Mouse (Mus musculus): Measurements from ENCODE around the gene Gm11562.

DNA sequence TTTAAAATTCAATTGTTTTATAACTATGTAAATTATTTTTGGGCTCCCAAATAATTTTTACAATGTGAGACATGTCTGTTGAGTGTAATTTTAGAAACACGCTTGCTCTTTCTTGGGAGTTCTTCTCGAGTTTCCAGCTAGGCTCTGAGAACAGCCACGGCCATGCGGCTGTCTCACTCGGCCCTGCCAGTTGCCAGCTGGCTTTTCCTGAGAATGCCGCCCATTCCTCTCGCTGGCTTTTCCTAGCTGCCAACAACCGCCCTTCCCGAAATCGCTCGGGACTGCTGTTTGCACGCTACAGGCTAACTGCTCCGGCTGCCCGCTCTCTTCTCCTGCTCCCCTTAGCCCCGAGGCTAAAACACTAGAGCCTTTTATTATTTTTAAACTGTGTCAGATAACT, 26.2 kb upstream of the Gm11562 start:
- TF ChIP-seq CTCF (IDR thresholded peaks at IDR 0.05; ENCODE audit: extremely low read depth, insufficient read depth, low read length), result no peak
- TF ChIP-seq POLR2A (IDR thresholded peaks at IDR 0.05; ENCODE audit: extremely low read depth, insufficient read depth, low read length), result no peak

Measured in cortical plate, adult 2 months (tissue).